Mouse (Mus musculus): ENCODE measurements at regions not wholly inside any gene's neighbourhood (a gene's known extent, or its start where the extent isn't known, plus 50 kb on each side); places are given as distances from the start of the nearest gene placed in this dataset.
A peak's percentile ranks its signal among the peaks of the same experiment; 100 is the strongest.
"Not testable (repeated sequence)": the region's sequence is repeated elsewhere in the genome, so short reads cannot be mapped to it uniquely, and the experiment has no call there.

GRCm38 (mm10) chr9:3116311-3116710 is 79.6 kb downstream of the Gm10715 start:
- 92% methylated on average over 20 of the region's 20 CpGs for WGBS
- H3K27ac ChIP-seq: not testable (repeated sequence)

GRCm38 (mm10) chr9:3161181-3161580 is 124.5 kb downstream of the Gm10715 start:
- Histone ChIP-seq H3K27ac (no peak overlapping the region), H3K36me3 (no peaks in the 10 kb centered on the region), H3K4me1 (no peaks in the 10 kb centered on the region), H3K27me3 (ENCODE audit: low read depth, poor library complexity, severe bottlenecking) (no peaks in the 10 kb centered on the region), H3K4me3 (no peak overlapping the region), H3K9me3 (replicated peaks) (peaks cover 42% of the 10 kb centered on the region)
- DNase-seq (ENCODE audit: low spot score): no peak

More at GRCm38 (mm10) chr9:3116311-3116710, 79.6 kb downstream of the Gm10715 start:
- not testable (repeated sequence) for DNase-seq (ENCODE audit: low spot score); H3K4me1 ChIP-seq; H3K27me3 ChIP-seq (ENCODE audit: low read depth, poor library complexity, severe bottlenecking); H3K36me3 ChIP-seq; H3K9me3 ChIP-seq (replicated peaks); H3K4me3 ChIP-seq

GRCm38 (mm10) chr9:3184343-3184742 is 147.7 kb downstream of the Gm10715 start:
- DNase-seq (ENCODE audit: low spot score): no peak
- Histone ChIP-seq H3K27ac (no peak overlapping the region), H3K9me3 (replicated peaks) (peaks cover 16% of the 10 kb centered on the region), H3K27me3 (ENCODE audit: low read depth, poor library complexity, severe bottlenecking) (no peaks in the 10 kb centered on the region), H3K4me3 (no peak overlapping the region), H3K36me3 (no peaks in the 10 kb centered on the region), H3K4me1 (no peaks in the 10 kb centered on the region)

- peaks cover 11% of the 10 kb centered on the region for H3K9me3 ChIP-seq (replicated peaks)
- 30% methylated on average over 33 of the region's 33 CpGs for WGBS
Measured at GRCm38 (mm10) chr9:3199151-3200018, 135.6 kb upstream of the Alkbh8 start.

GRCm38 (mm10) chr9:3200019-3200347 is 135.0 kb upstream of the Alkbh8 start:
- H3K4me3 ChIP-seq: 0 out of 2 replicates have a peak overlapping the region, but pooled peaks have one; percentile 6
- not testable (repeated sequence) for H3K27ac ChIP-seq; H3K4me1 ChIP-seq; H3K9me3 ChIP-seq (replicated peaks); H3K27me3 ChIP-seq (ENCODE audit: low read depth, poor library complexity, severe bottlenecking); H3K36me3 ChIP-seq; DNase-seq (ENCODE audit: low spot score)
- 49% methylated on average over 16 of the region's 16 CpGs for WGBS

More at GRCm38 (mm10) chr9:3199151-3200018, 135.6 kb upstream of the Alkbh8 start:
- Histone ChIP-seq H3K4me3 (0 out of 2 replicates have a peak overlapping the region, but pooled peaks have one; percentile 6), H3K27me3 (ENCODE audit: low read depth, poor library complexity, severe bottlenecking) (no peaks in the 10 kb centered on the region), H3K4me1 (no peaks in the 10 kb centered on the region), H3K36me3 (no peaks in the 10 kb centered on the region), H3K27ac (no peak overlapping the region)
- DNase-seq (ENCODE audit: low spot score): no peak

GRCm38 (mm10) chr9:3208120-3208519 is 126.8 kb upstream of the Alkbh8 start:
- H3K4me3 ChIP-seq; H3K9me3 ChIP-seq (replicated peaks); H3K27me3 ChIP-seq (ENCODE audit: low read depth, poor library complexity, severe bottlenecking); H3K27ac ChIP-seq; H3K36me3 ChIP-seq; DNase-seq (ENCODE audit: low spot score); H3K4me1 ChIP-seq: not testable (repeated sequence)
- 96% methylated on average over 1 of the region's 1 CpGs for WGBS

GRCm38 (mm10) chr9:3258396-3259300 is 76.3 kb upstream of the Alkbh8 start:
- Histone ChIP-seq H3K9me3 (replicated peaks) (peaks cover 11% of the 10 kb centered on the region; the same call in 1 of the 2 replicates), H3K4me1 (no peaks in the 10 kb centered on the region), H3K4me3 (no peak overlapping the region), H3K27me3 (ENCODE audit: low read depth, poor library complexity, severe bottlenecking) (no peaks in the 10 kb centered on the region), H3K36me3 (no peaks in the 10 kb centered on the region), H3K27ac (no peak overlapping the region)
- WGBS: 67% methylated on average over 10 of the region's 10 CpGs
- DNase-seq (ENCODE audit: low spot score): peak; percentile 99

- DNase-seq (ENCODE audit: low spot score): no peak
- Histone ChIP-seq H3K36me3 (no peaks in the 10 kb centered on the region), H3K27me3 (ENCODE audit: low read depth, poor library complexity, severe bottlenecking) (no peaks in the 10 kb centered on the region), H3K27ac (no peak overlapping the region), H3K9me3 (replicated peaks) (peaks cover 13% of the 10 kb centered on the region; the same call in 1 of the 2 replicates), H3K4me3 (no peak overlapping the region), H3K4me1 (no peaks in the 10 kb centered on the region)
- 86% methylated on average over 5 of the region's 5 CpGs for WGBS
Measured at GRCm38 (mm10) chr9:3260181-3260580, 74.8 kb upstream of the Alkbh8 start.

- Histone ChIP-seq H3K27ac (no peak overlapping the region), H3K4me1 (no peaks in the 10 kb centered on the region), H3K4me3 (no peak overlapping the region), H3K27me3 (ENCODE audit: low read depth, poor library complexity, severe bottlenecking) (no peaks in the 10 kb centered on the region), H3K36me3 (no peaks in the 10 kb centered on the region), H3K9me3 (replicated peaks) (peaks cover 13% of the 10 kb centered on the region; the same call in 1 of the 2 replicates)
- WGBS: 89% methylated on average over 2 of the region's 2 CpGs
- DNase-seq (ENCODE audit: low spot score): no peak
Measured at GRCm38 (mm10) chr9:3260860-3261259, 74.1 kb upstream of the Alkbh8 start.

GRCm38 (mm10) chr9:3264467-3264866 is 70.5 kb upstream of the Alkbh8 start:
- H3K36me3 ChIP-seq: no peaks in the 10 kb centered on the region
- no peak for DNase-seq (ENCODE audit: low spot score)
- no peak overlapping the region for H3K27ac ChIP-seq
- H3K9me3 ChIP-seq (replicated peaks): peaks cover 4% of the 10 kb centered on the region; the same call in 1 of the 2 replicates
- H3K27me3 ChIP-seq (ENCODE audit: low read depth, poor library complexity, severe bottlenecking): no peaks in the 10 kb centered on the region
- H3K4me1 ChIP-seq: no peaks in the 10 kb centered on the region
- no peak overlapping the region for H3K4me3 ChIP-seq

- 86% methylated on average over 8 of the region's 8 CpGs for WGBS
- not testable (repeated sequence) for H3K27me3 ChIP-seq (ENCODE audit: low read depth, poor library complexity, severe bottlenecking); H3K4me1 ChIP-seq; DNase-seq (ENCODE audit: low spot score); H3K9me3 ChIP-seq (replicated peaks); H3K36me3 ChIP-seq; H3K27ac ChIP-seq; H3K4me3 ChIP-seq
Measured at GRCm38 (mm10) chr9:3280496-3280895, 54.4 kb upstream of the Alkbh8 start.

GRCm38 (mm10) chr9:3281906-3282305 is 53.0 kb upstream of the Alkbh8 start:
- not testable (repeated sequence) for H3K4me1 ChIP-seq; H3K9me3 ChIP-seq (replicated peaks); H3K4me3 ChIP-seq; H3K36me3 ChIP-seq; H3K27me3 ChIP-seq (ENCODE audit: low read depth, poor library complexity, severe bottlenecking); H3K27ac ChIP-seq; DNase-seq (ENCODE audit: low spot score)
- WGBS: 87% methylated on average over 3 of the region's 3 CpGs

GRCm38 (mm10) chr9:3283381-3283780 is 51.6 kb upstream of the Alkbh8 start:
- H3K27ac ChIP-seq; H3K9me3 ChIP-seq (replicated peaks); H3K4me1 ChIP-seq; H3K4me3 ChIP-seq; H3K27me3 ChIP-seq (ENCODE audit: low read depth, poor library complexity, severe bottlenecking); DNase-seq (ENCODE audit: low spot score); H3K36me3 ChIP-seq: not testable (repeated sequence)
- WGBS: 93% methylated on average over 9 of the region's 9 CpGs
